Mouse (Mus musculus): Measurements from ENCODE around the gene Lyz1. TPM values are rescaled to one million over a fixed set of nuclear protein-coding genes. Genes with fewer than 3 reads are reported as not detected.
"Not testable (repeated sequence)": the region's sequence is repeated elsewhere in the genome, so short reads cannot be mapped to it uniquely, and the experiment has no call there.

The Lyz1 gene
- polyA plus RNA-seq, 1 experiment from 2014 or later: 3.1 TPM

DNA sequence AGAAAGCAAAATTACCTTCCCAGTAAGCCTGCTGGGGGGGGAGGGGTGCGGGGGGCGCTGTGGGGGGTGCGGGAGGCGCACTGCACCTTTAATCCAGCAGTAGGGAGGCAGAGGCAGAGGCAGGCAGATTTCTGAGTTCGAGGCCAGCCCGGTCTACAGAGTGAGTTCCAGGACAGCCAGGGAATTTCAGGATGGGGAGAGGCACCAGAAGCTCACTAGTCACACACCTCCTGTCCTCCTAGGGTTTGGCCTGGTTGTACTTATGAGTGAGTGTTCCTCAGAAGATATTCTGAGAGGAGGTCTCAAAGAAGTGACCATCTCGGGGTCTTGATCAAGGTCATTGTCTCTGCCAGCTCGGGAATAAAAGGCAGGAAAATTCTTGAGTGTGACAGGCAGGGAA, 19.5 kb upstream of the Lyz1 start:
- ATAC-seq (replicated peaks; ENCODE audit: insufficient number of reproducible peaks, insufficient read depth, low FRiP score, low read depth): no peak
- Histone ChIP-seq H3K27me3 (no peaks in the 10 kb centered on the region), H3K9me3 (replicated peaks) (no peaks in the 10 kb centered on the region), H3K9ac (no peak overlapping the region), H3K4me2 (no peak overlapping the region), H3K4me3 (no peak overlapping the region), H3K36me3 (no peaks in the 10 kb centered on the region), H3K4me1 (replicated peaks) (no peaks in the 10 kb centered on the region), H3K27ac (no peak overlapping the region)
- WGBS: 80% methylated on average over 8 of the region's 8 CpGs

GRCm38 (mm10) chr10:117304371-117304770, 11.7 kb upstream of the Lyz1 start:
- Histone ChIP-seq H3K9me3 (replicated peaks) (no peaks in the 10 kb centered on the region), H3K4me3 (no peak overlapping the region), H3K27me3 (no peaks in the 10 kb centered on the region), H3K4me1 (replicated peaks) (no peaks in the 10 kb centered on the region), H3K36me3 (no peaks in the 10 kb centered on the region), H3K9ac (no peak overlapping the region), H3K4me2 (no peak overlapping the region), H3K27ac (no peak overlapping the region)
- WGBS: 80% methylated on average over 5 of the region's 5 CpGs
- ATAC-seq (replicated peaks; ENCODE audit: insufficient number of reproducible peaks, insufficient read depth, low FRiP score, low read depth): no peak

DNA sequence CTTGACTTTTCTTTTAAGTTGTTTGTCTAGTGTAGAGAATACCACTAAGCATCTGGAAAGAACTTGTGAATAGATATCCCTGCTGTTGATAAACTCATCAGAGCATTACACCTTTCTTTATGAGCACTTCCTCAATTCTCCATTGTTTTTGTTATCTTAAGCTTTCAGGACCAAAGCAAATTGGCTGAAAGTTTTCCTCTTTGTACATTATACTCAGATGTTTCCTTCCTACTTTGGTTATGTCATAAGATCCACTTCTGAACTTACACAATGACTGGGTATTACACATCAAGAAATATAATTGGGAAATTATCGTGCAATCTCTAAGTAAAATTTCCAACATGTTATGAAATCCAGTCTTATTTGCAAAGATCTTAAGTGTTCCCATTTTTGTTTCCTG, 9.0 kb upstream of the Lyz1 start:
- H3K9ac ChIP-seq: no peak overlapping the region
- no peak overlapping the region for H3K27ac ChIP-seq
- no peak overlapping the region for H3K4me2 ChIP-seq
- H3K27me3 ChIP-seq: no peaks in the 10 kb centered on the region
- no peaks in the 10 kb centered on the region for H3K36me3 ChIP-seq
- no peaks in the 10 kb centered on the region for H3K4me1 ChIP-seq (replicated peaks)
- H3K9me3 ChIP-seq (replicated peaks): no peaks in the 10 kb centered on the region
- 79% methylated on average over 1 of the region's 1 CpGs for WGBS
- H3K4me3 ChIP-seq: no peak overlapping the region
- ATAC-seq (replicated peaks; ENCODE audit: insufficient number of reproducible peaks, insufficient read depth, low FRiP score, low read depth): no peak

DNA sequence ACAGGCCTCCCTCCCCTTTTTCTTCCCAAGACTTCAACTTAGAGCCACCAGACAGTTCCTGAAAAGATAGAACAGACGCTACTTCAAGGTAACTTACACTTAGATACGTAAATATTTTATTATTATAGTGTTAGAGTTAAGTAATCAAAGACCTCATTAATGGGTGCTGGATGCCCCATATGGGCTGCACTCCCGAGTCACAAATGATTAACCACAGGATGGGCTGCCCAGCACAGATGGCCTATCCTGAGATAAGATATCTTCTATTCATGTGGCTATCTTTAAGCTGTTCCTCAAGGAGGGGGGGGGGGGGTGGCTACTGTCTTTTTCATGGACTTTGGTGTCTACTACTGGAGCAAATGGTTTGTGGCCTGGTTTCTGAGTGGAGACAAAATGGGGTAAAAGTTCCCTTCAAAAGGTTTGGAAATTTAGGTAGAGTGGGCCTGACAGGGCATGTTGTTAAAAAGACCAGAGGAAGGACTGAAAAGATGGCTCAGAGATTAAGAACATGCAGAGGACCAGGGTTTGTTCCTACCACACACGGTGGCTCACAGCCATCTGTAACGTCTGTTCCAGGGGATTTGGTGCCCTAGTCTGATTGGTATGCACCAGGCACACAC, 7.3 kb upstream of the Lyz1 start:
- no peak overlapping the region for H3K4me2 ChIP-seq
- no peak overlapping the region for H3K4me3 ChIP-seq
- no peak overlapping the region for H3K27ac ChIP-seq
- no peaks in the 10 kb centered on the region for H3K4me1 ChIP-seq (replicated peaks)
- no peak for ATAC-seq (replicated peaks; ENCODE audit: insufficient number of reproducible peaks, insufficient read depth, low FRiP score, low read depth)
- WGBS: 68% methylated on average over 5 of the region's 5 CpGs
- H3K9me3 ChIP-seq (replicated peaks): no peaks in the 10 kb centered on the region
- no peaks in the 10 kb centered on the region for H3K36me3 ChIP-seq
- no peaks in the 10 kb centered on the region for H3K27me3 ChIP-seq
- no peak overlapping the region for H3K9ac ChIP-seq

DNA sequence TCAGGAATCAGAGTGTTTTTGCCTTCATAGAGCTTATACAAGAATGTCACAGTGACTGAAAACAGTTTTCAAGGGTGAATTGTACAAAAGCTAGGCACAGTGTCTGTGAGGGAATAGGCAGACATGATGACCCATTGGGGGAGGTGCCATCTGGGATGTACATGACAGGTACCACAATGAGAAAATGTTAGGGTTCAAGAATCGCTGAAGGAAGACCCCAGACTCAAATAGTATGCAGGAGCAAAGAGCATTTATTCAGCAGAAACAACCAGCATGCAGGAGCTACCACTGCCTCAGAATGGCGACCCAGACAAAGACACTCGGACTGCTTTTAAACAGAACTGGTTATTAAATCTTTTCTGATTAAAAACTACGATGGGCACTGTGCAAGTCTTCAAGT, 6.4 kb upstream of the Lyz1 start:
- H3K27ac ChIP-seq: no peak overlapping the region
- no peak overlapping the region for H3K4me2 ChIP-seq
- H3K4me3 ChIP-seq: no peak overlapping the region
- no peaks in the 10 kb centered on the region for H3K9me3 ChIP-seq (replicated peaks)
- H3K4me1 ChIP-seq (replicated peaks): no peaks in the 10 kb centered on the region
- H3K36me3 ChIP-seq: no peaks in the 10 kb centered on the region
- no peak for ATAC-seq (replicated peaks; ENCODE audit: insufficient number of reproducible peaks, insufficient read depth, low FRiP score, low read depth)
- no peaks in the 10 kb centered on the region for H3K27me3 ChIP-seq
- H3K9ac ChIP-seq: no peak overlapping the region
- WGBS: 85% methylated on average over 4 of the region's 4 CpGs

- Histone ChIP-seq H3K27ac (no peak overlapping the region), H3K27me3 (no peaks in the 10 kb centered on the region), H3K9me3 (replicated peaks) (no peaks in the 10 kb centered on the region), H3K4me3 (no peak overlapping the region), H3K4me1 (replicated peaks) (no peaks in the 10 kb centered on the region), H3K36me3 (no peaks in the 10 kb centered on the region), H3K4me2 (no peak overlapping the region), H3K9ac (no peak overlapping the region)
- whole genome bisulfite sequencing: 75% methylated on average over 6 of the region's 6 CpGs
- ATAC-seq (replicated peaks; ENCODE audit: insufficient number of reproducible peaks, insufficient read depth, low FRiP score, low read depth): no peak
These were observed 5.7 kb upstream of the Lyz1 start for GRCm38 (mm10) chr10:117298336-117298735.

- H3K4me2 ChIP-seq; H3K9me3 ChIP-seq (replicated peaks); H3K4me1 ChIP-seq (replicated peaks); H3K36me3 ChIP-seq; H3K9ac ChIP-seq; H3K27me3 ChIP-seq; H3K4me3 ChIP-seq; H3K27ac ChIP-seq; ATAC-seq (replicated peaks; ENCODE audit: insufficient number of reproducible peaks, insufficient read depth, low FRiP score, low read depth): not testable (repeated sequence)
- 91% methylated on average over 6 of the region's 6 CpGs for WGBS
These were observed 1.7 kb downstream of the Lyz1 start for GRCm38 (mm10) chr10:117290936-117291335.

- Histone ChIP-seq H3K9ac (no peak overlapping the region), H3K4me1 (replicated peaks) (peaks cover 8% of the 10 kb centered on the region), H3K27me3 (no peaks in the 10 kb centered on the region; the same call in 1 of the 2 replicates), H3K27ac (no peak overlapping the region), H3K9me3 (replicated peaks) (no peaks in the 10 kb centered on the region), H3K36me3 (no peaks in the 10 kb centered on the region), H3K4me3 (no peak overlapping the region), H3K4me2 (no peak overlapping the region)
- WGBS: 46% methylated on average over 6 of the region's 6 CpGs
- no peak for ATAC-seq (replicated peaks; ENCODE audit: insufficient number of reproducible peaks, insufficient read depth, low FRiP score, low read depth)
These were observed 2.4 kb downstream of the Lyz1 start for GRCm38 (mm10) chr10:117290046-117290870.

GRCm38 (mm10) chr10:117289034-117289505, 3.6 kb downstream of the Lyz1 start:
- 0 out of 2 replicates have a peak, but pooled peaks have one; percentile 69 for ATAC-seq (replicated peaks; ENCODE audit: insufficient number of reproducible peaks, insufficient read depth, low FRiP score, low read depth)
- 0 out of 2 replicates have a peak overlapping the region, but pooled peaks have one; percentile 16 for H3K27ac ChIP-seq
- WGBS: 34% methylated on average over 5 of the region's 5 CpGs

GRCm38 (mm10) chr10:117288197-117289033, 4.3 kb downstream of the Lyz1 start:
- Histone ChIP-seq H3K36me3 (no peaks in the 10 kb centered on the region), H3K4me1 (replicated peaks) (peaks cover 15% of the 10 kb centered on the region), H3K9ac (no peak overlapping the region), H3K27me3 (no peaks in the 10 kb centered on the region; the same call in 1 of the 2 replicates), H3K27ac (0 out of 2 replicates have a peak overlapping the region, but pooled peaks have one; percentile 16), H3K4me2 (no peak overlapping the region), H3K9me3 (replicated peaks) (no peaks in the 10 kb centered on the region), H3K4me3 (no peak overlapping the region)
- 89% methylated on average over 9 of the region's 9 CpGs for WGBS
- ATAC-seq (replicated peaks; ENCODE audit: insufficient number of reproducible peaks, insufficient read depth, low FRiP score, low read depth): no peak

More at GRCm38 (mm10) chr10:117289034-117289505, 3.6 kb downstream of the Lyz1 start:
- H3K27me3 ChIP-seq; H3K36me3 ChIP-seq; H3K4me3 ChIP-seq; H3K4me2 ChIP-seq; H3K9me3 ChIP-seq (replicated peaks); H3K9ac ChIP-seq: not testable (repeated sequence)
- peaks cover 15% of the 10 kb centered on the region for H3K4me1 ChIP-seq (replicated peaks)

DNA sequence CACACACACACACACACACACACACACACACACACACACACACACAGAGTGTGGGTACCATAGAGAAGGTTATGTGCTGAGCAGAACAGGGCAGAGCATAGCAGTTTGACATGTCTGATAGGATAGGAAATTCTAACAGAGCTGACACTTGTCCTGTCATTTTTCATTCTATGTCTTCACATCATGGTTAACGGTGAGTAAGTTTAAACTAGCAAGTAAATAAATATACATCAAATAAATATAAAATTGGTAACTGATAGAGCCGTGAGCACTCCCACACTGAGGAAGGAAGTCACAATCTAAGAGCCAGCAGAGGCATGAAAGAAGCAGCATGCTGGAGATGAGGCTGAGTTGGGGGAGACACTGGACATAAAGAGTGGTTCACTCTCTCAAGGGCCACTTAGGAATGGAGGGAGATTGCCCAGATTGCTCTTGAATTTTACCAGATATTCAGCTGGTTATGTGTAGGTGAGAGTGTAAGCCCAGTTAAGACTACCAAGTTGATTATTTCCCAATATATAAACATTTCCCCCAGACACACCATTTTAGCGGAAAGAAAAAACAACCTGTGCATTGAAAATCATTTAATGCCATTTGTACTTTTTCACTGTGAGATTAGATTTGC, 5.3 kb downstream of the Lyz1 start:
- ATAC-seq (replicated peaks; ENCODE audit: insufficient number of reproducible peaks, insufficient read depth, low FRiP score, low read depth): no peak
- H3K4me1 ChIP-seq (replicated peaks): peaks cover 15% of the 10 kb centered on the region
- no peak overlapping the region for H3K27ac ChIP-seq
- H3K27me3 ChIP-seq: no peaks in the 10 kb centered on the region; the same call in 1 of the 2 replicates
- H3K36me3 ChIP-seq: no peaks in the 10 kb centered on the region
- H3K4me2 ChIP-seq: no peak overlapping the region
- H3K9me3 ChIP-seq (replicated peaks): no peaks in the 10 kb centered on the region
- H3K9ac ChIP-seq: no peak overlapping the region
- no peak overlapping the region for H3K4me3 ChIP-seq
- 76% methylated on average over 3 of the region's 3 CpGs for WGBS
